Mouse (Mus musculus): ENCODE results near the gene Btbd1.

DNA sequence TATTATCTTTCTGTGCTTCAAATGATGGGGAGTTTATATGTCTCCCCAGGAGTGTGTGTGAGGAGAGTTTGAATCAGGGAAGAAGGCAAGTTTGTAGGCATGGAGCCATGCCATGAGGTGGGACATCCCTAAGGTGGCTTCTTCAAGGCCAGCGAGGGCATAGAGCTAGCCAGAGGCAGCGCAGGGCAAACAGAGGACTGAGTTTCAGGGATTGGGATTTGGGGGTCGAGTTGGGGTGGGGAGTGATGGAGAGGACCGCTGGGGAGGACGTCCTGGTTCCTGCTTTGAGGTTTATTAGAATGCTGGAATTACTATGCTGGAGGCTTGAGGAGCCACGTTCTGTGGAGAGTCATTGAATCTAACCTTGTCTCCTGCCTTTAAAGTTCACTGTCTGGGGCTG lies 36.7 kb upstream of the Btbd1 start:
- TF ChIP-seq CTCF (conservative IDR thresholded peaks at IDR 0.05; ENCODE audit: low read length) (no peak), POU5F1 (IDR thresholded peaks at IDR 0.05; ENCODE audit: borderline replicate concordance, low read length) (no peak)
